ENCODE assay signal across 7 mouse cellular contexts in the genomic region with DNA sequence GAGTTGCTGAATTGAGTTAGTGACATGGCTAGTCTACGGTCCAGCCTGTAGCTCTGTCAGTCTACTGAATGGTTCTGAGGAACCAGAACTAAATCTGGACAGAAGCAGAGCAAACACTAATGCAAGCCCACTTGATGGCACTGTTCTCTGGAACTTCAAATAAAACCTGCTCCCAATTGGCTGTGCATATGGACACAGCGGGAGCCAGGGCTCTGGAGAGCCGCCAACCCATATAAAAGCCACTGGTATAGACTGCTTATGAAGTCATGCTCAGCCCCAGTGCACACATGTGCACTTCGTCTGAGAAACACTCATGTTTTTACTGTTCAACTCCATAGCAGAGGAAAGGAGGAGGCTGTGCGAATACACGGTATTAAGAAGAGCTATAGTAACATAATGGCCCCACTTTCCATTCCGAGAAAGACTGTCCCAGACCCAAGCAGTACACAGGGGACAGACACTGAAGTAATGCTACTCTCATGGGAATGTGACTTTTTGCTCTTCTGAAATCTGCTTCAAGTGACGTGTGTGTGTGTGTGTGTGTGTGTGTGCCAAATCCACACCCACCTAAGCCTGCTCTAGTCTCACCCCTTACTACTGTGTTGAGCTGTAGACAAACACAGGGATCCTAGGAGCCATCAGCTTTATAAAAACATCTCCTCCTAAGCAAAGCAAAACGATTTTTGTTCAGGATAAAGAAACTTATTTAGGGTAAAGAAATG. TPM values are rescaled to one million over a fixed set of nuclear protein-coding genes. Genes with fewer than 3 reads are reported as not detected.
A peak's percentile ranks its signal among the peaks of the same experiment; 100 is the strongest.
DNase-seq lines count a peak whose midpoint lies in the region; ATAC-seq and TF ChIP-seq lines count a peak whose summit lies in the region.

No protein-coding gene starts in this region.

- H3K27me3 ChIP-seq in kidney, postnatal 0 days (ENCODE audit: insufficient read depth, low read length): no peaks in the 10 kb centered on the region
- no peaks in the 10 kb centered on the region for H3K27me3 ChIP-seq in kidney, embryonic 16.5 days (ENCODE audit: insufficient read depth, low read length)
- H3K27me3 ChIP-seq in cerebellum, adult 2 months (ENCODE audit: control insufficient read depth, insufficient read depth, low read length): no peaks in the 10 kb centered on the region

- H3K4me2 ChIP-seq in kidney, postnatal 0 days (ENCODE audit: low read length): no peak overlapping the region
- H3K4me2 ChIP-seq in kidney, embryonic 16.5 days (replicated peaks; ENCODE audit: low read depth, low read length): no peak overlapping the region

- no peak overlapping the region for H3K9ac ChIP-seq in kidney, postnatal 0 days (ENCODE audit: low read depth, low read length)
- no peak overlapping the region for H3K9ac ChIP-seq in kidney, embryonic 16.5 days (replicated peaks; ENCODE audit: low read length)

- H3K36me3 ChIP-seq in kidney, postnatal 0 days (ENCODE audit: insufficient read depth, low read length): 0 out of 2 replicates have a peak, but pooled peaks cover 2% of the 10 kb centered on the region
- H3K36me3 ChIP-seq in kidney, embryonic 16.5 days (ENCODE audit: insufficient read depth, low read length): 0 out of 2 replicates have a peak, but pooled peaks cover 3% of the 10 kb centered on the region

- TF ChIP-seq POLR2A in cerebellum, adult 2 months (IDR thresholded peaks at IDR 0.05; ENCODE audit: borderline replicate concordance, insufficient read depth, low read length): no peak

- no peaks in the 10 kb centered on the region for H3K4me1 ChIP-seq in kidney, postnatal 0 days (replicated peaks; ENCODE audit: insufficient read depth, low read length)
- H3K4me1 ChIP-seq in kidney, embryonic 16.5 days (ENCODE audit: insufficient read depth, low read length): peaks cover 3% of the 10 kb centered on the region; the same call in 1 of the 2 replicates
- H3K4me1 ChIP-seq in cerebellum, adult 2 months (ENCODE audit: control insufficient read depth, insufficient read depth, low read length): no peaks in the 10 kb centered on the region; the same call in 1 of the 2 replicates

- no peak overlapping the region for H3K4me3 ChIP-seq in kidney, postnatal 0 days (replicated peaks; ENCODE audit: low read depth, low read length)
- no peak overlapping the region for H3K4me3 ChIP-seq in kidney, embryonic 16.5 days (ENCODE audit: low read length)
- H3K4me3 ChIP-seq in cerebellum, adult 2 months (replicated peaks; ENCODE audit: insufficient read depth, low read depth, low read length): no peak overlapping the region

- WGBS in kidney, postnatal 0 days: 76% methylated on average over 9 of the region's 9 CpGs
- WGBS in kidney, embryonic 16.5 days: 75% methylated on average over 9 of the region's 9 CpGs
- WGBS in cerebellum, adult 2 months: 41% methylated on average over 9 of the region's 9 CpGs

- no peak overlapping the region for H3K27ac ChIP-seq in kidney, postnatal 0 days
- H3K27ac ChIP-seq in kidney, embryonic 16.5 days (ENCODE audit: low read length): no peak overlapping the region
- H3K27ac ChIP-seq in cerebellum, adult 2 months (ENCODE audit: insufficient read depth, low read length): no peak overlapping the region

- intact Hi-C loops in left cerebral cortex, postnatal 36 days (cut with DNase I): no loop called here

- ATAC-seq in kidney, postnatal 0 days (replicated peaks; ENCODE audit: low FRiP score, low read depth): no peak; the same call in 1 of the 2 replicates
- no peak for ATAC-seq in kidney, embryonic 16.5 days (ENCODE audit: low FRiP score, low TSS enrichment)

- TF ChIP-seq CTCF in kidney, postnatal 0 days (IDR thresholded peaks at IDR 0.05; ENCODE audit: low read depth): peak; percentile 38; the same call in 1 of the 2 replicates
- TF ChIP-seq CTCF in cerebellum, adult 2 months (IDR thresholded peaks at IDR 0.05; ENCODE audit: borderline replicate concordance, insufficient read depth, low read depth, low read length): peak; percentile 19; the same call in 1 of the 2 replicates

- no peaks in the 10 kb centered on the region for H3K9me3 ChIP-seq in kidney, postnatal 0 days (replicated peaks; ENCODE audit: low read length)
- no peaks in the 10 kb centered on the region for H3K9me3 ChIP-seq in kidney, embryonic 16.5 days (ENCODE audit: low read length)

- DNase-seq in kidney, postnatal 0 days (ENCODE audit: low spot score): peak; percentile 21
- peak; percentile 14 for DNase-seq in ZHBTc4 (ENCODE audit: low read depth, low spot score)
- DNase-seq in cerebellum, adult 2 months: peak; percentile 52 to 55
- peak; percentile 29 to 35 for DNase-seq in layer of hippocampus, postnatal 36 days
- DNase-seq in left cerebral cortex, postnatal 36 days (ENCODE audit: low spot score in 2 of 2): no peak
- DNase-seq in embryo, embryonic 10 days (ENCODE audit: low spot score): no peak

RNA-seq across cellular contexts. Expression of gene Tex35, which starts 28.8 kb away (rescaled TPM):
- not detected in 2 replicates for polyA plus RNA-seq in kidney, postnatal 0 days (2015; fragmentation: Nextera tagmentation; extraction: Ambion mirVana)
- polyA plus RNA-seq in kidney, embryonic 16.5 days (2015; fragmentation: Nextera tagmentation; extraction: Ambion mirVana): 0.20 TPM in 1 of 2 replicates, not detected in the other
- not detected in 2 replicates for polyA plus RNA-seq in cerebellum, adult 2 months (2012; rRNA removed)
- not detected for total RNA-seq in layer of hippocampus, postnatal 36 days (2021)
- not detected for total RNA-seq in left cerebral cortex, postnatal 36 days (2021)

Comparison
In these comparisons a context has a peak if more than half of its experiments do, and no peak if none do; other contexts are left out.
1. DNase-seq: peak in kidney, postnatal 0 days (single experiment), ZHBTc4 (single experiment), cerebellum, adult 2 months (2 of 2) and layer of hippocampus, postnatal 36 days (2 of 2); none in left cerebral cortex, postnatal 36 days (0 of 2) and embryo, embryonic 10 days (single experiment).